Mouse (Mus musculus) adrenal gland, postnatal 10 days (tissue): ENCODE results near the gene Dot1l. TPM values are rescaled to one million over a fixed set of nuclear protein-coding genes. Genes with fewer than 3 reads are reported as not detected.
A peak's percentile ranks its signal among the peaks of the same experiment; 100 is the strongest.

Source experiments
- DNase-seq: peaks from one replicate; pipeline ENCODE4 v3.0.0; 2021; ENCODE audit warnings: mixed read lengths
- total RNA-seq, 2 experiments: library from RNA; stranded (reverse); gene quantifications; 2 replicates each; pipeline ENCODE4 v1.2.3; 2021

Gene Dot1l
- total RNA-seq, 2 experiments from 2014 or later = 64.5 to 80.9 TPM

- DNase-seq = peak; percentile 90
Observed at GRCm38 (mm10) chr10:80757717-80758116, 2.7 kb downstream of the Dot1l start.

GRCm38 (mm10) chr10:80758651-80759050 is 3.6 kb downstream of the Dot1l start:
- DNase-seq = peak; percentile 69

DNA sequence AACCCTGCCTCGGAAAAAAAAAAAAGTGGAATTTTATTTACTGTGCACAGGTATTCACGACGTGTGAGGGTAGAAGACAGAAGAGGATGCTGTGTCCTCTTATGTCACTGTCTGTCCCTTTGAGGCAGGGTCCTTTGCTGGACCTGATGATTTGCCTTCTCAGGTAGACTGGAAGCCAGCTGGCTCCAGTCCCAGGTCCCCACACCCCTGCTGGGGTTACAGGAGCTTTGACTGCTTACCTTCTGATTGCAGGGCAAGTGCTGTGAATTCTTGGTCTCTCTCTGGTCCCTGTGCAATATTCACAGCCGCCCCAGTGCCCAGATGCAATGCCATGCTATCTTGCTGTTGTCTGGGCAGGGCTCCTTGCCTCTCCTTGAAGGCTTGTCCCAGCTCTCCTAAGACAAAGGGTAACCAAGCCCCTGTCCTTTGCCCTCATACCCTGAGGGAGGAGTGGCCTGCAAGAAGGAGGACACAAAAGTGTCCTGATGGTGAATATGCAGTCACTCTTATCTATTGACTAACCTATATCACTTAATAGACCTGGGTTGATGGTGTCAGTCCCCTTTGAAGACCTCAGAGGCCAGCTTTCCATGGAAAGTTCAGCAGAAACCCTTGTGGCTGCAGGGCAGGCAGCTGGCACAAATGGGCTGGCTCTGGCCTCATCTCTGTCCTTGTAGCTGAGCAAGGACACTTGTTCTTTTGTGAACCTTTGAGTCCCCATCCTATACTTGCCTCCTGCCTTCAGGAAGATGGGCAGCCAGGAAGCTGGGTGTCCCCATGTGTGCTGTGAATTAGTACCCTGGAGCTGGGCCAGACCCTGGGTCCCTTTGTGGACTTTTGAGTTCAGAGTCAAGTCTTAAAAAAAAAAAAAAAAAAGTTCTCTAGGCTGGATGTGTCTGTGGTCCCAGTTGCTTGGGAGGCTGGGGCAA is 5.9 kb downstream of the Dot1l start:
- DNase-seq = peak; percentile 54

DNA sequence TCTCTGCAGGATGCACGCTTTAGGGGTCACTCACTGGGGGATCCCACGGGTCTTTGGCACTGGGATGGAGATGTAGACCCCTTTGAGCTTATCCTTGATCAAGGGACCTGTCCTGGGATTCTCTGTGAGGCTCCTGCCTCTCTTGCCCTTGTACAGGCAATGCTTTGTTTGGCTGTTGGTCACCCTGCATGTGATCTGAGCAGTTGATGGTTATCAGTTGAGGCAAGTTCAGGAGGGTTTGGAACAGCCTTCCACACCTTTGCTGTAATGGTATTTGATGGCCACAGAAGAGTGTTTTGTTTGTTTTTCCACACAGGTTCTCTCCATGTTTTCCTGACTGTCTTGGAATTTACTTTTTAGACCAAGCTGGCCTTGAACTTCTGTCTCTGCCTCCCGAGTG is 6.8 kb downstream of the Dot1l start:
- no peak for DNase-seq

DNA sequence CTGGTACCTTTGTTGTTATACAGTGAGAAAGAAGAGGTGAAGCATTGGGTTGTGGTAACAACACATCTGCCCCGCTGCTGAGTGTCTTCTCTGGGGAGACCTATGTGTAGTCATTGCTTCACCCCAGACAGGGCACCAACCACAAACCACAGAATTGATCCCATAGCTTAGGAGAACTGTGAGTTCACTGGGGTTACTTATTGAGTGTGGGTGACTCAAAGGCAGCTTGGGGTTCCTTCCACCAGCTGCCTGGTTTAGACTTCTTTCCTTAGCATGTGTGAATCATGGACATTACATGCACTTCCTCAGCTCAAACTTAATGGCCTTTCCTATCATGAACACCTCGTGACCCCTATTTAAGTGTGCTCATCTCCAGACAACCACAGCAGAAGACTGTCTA is 8.5 kb downstream of the Dot1l start:
- DNase-seq = no peak

GRCm38 (mm10) chr10:80765746-80766145 is 10.7 kb downstream of the Dot1l start:
- peak; percentile 70 for DNase-seq

- DNase-seq = no peak
Observed at GRCm38 (mm10) chr10:80766161-80766815, 11.3 kb downstream of the Dot1l start.

DNA sequence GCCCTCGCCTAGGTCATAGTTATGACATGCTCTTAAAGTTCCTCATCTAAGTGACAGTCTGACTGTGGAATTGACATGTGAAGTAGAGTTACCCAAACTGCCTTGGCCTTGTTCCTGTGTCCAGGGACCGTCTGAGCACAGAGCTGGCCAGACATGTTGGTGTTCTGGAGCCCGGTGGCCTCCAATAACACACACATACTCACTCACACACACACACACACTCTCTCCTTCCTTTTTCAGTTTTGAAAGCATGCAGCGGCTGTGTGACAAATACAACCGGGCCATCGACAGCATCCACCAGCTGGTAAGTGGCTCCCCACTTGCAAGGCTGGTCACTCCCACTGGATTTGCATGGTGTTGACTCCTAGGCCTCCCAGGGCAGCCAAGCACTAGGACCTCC is 13.4 kb downstream of the Dot1l start:
- DNase-seq = no peak

DNA sequence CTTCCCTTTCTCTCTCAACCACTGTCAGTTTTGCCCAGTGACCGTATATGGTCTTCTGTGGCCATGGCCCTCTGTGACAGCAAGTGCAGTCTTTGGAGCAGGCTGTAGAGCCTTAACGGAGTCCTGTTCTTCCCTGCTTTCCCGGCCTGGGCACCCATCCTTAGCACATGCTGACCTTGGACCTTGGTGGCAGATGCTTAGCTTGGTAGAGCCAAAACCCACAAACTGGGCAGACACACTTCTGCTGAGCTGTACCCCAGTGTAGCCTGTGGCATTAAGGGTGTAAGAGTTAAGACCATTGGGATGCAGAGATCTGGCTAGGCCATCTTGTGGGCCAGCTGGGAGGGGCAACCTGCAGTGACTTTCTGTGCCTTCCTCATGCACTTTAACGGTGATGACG is 18.8 kb downstream of the Dot1l start:
- no peak for DNase-seq

DNA sequence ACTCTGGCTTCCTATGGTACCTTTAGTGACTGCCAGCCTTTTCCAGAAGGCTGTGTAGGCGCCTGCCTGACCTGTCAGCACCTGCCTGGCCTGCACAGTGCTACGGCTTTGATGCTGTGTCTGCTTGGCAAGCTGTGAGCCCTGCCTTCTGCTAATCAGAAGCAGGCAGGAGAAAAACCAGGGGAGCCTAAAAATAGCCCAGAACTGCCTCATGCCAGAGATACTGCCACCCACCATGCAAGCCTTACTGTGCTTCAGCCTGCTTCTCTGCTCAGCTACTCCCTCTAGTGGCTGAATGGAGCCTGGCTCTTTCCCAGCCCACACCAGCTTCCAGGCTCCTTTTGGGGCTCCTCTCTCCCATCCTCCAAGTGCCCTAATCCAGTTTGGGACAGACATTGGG is 19.5 kb downstream of the Dot1l start:
- peak; percentile 88 for DNase-seq

DNA sequence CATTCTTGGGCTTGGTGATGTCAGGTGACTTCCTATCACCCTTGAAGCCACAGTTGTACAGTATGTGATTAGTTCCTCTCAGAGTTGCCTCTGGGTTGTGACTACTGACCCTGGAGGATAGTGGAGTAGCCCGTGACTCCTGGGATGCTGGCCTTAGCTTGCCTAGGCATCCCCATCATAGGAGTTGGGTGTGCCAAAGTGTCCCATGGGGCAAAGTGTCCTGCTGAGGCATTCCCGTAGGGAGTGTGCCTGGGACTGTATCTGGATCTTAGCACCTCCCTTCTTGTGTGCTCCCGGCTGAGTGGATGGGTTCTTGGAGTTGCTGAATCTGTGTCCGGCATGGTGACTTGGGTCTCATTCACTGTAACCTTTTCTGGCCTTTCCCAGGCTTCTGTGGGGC is 20.0 kb downstream of the Dot1l start:
- DNase-seq = no peak

GRCm38 (mm10) chr10:80775731-80776130 is 20.7 kb downstream of the Dot1l start:
- DNase-seq = no peak

- no peak for DNase-seq
Observed at GRCm38 (mm10) chr10:80776358-80776869, 21.4 kb downstream of the Dot1l start.

DNA sequence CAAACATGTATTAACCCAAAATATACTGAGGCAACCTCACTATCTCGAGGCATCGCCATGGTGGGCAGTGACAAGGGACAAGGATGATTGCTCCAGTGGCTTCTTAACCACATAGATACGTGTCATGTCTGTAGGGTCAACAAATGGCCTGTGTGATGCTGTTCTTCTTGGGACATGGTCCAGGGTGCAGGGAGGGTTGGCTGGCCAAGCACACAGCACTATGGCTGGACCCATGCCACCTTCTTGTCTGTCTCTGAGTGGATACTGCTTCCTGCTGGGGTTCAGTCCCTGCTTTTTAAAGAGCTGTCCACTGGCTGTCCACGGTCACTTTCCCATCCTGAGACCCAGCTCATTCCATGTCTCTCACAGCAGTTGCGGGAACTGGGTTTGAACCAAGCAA is 22.1 kb downstream of the Dot1l start:
- no peak for DNase-seq

DNA sequence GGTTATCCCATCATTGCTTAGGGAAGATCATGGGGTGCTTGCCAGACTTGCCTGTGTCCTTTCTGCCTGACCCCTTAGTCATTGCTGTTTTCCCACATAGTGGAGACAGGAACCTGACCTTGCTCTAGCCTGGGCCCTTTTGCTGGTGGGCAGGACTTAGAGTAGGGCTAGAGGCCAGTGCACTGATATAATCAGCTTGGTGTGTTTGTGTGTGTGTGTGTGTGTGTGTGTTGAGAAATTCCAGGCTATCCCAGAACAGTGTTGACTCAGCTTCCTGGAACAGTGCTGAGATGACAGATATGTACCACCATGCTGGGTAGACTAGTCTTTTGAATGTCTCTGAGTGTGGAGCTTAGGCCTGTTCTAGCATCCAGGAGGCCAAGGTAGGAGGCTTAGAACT is 24.6 kb downstream of the Dot1l start:
- peak; percentile 54 for DNase-seq

DNA sequence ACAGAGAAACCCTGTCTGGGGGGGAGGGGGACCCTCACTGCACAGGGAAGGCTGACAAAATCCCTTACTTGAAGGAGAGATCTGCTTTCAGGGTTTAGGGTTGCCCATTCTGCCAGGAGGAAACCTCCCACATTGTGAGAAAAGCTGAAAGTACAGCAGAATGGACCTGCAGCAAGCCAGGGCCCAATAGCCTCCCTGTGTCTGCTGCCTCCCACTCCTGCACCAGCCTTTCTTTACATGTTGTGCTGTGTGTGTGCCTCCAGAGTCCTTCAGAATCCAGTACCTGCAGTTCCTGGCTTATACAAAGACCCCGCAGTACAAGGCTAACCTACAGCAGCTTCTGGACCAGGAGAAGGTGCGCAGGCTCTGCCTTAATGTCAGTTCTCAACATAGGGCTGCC is 29.3 kb downstream of the Dot1l start:
- DNase-seq = no peak

GRCm38 (mm10) chr10:80784871-80785270 is 29.9 kb downstream of the Dot1l start:
- DNase-seq = no peak

DNA sequence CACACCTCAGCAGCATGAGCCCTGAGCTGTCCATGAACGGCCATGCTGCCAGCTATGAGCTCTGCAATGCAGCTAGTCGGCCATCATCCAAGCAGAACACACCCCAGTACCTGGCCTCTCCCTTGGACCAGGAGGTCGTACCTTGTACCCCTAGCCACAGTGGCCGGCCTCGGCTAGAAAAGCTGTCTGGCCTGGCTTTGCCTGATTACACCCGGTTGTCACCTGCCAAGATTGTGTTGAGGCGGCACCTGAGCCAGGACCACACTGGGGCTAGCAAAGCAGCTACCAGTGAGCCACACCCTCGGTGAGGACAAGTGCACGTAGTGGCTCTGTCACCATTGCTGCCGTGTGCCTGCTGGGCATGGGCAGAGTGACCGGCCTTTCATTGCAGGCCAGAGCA is 31.0 kb downstream of the Dot1l start:
- no peak for DNase-seq

DNA sequence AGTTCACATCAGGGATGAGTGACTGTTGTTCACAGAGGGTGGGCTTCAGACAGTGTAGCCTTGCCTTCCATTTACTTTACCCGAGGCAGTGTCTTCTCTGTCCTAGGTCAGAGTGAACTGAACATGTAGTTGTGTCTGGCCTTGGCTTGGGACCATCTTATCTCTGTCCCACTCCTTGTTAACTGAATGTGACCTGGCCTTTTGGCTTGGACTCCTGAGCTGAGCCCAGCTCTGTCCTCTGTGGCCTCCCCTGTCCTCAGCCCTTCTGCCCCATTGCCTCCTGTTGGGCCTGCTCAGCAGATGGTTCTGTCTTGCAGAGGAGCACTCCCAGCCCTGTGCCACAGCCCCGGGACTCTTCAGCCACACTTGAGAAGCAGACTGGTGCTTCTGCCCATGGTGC is 32.5 kb downstream of the Dot1l start:
- DNase-seq = no peak

- DNase-seq = peak; percentile 62
Observed at GRCm38 (mm10) chr10:80790761-80791404, 35.9 kb downstream of the Dot1l start.

GRCm38 (mm10) chr10:80791476-80792174 is 36.6 kb downstream of the Dot1l start:
- DNase-seq = no peak
